Mouse (Mus musculus) hindbrain, embryonic 14.5 days (tissue): ENCODE measurements around the gene Kirrel3. TPM values are rescaled to one million over a fixed set of nuclear protein-coding genes. Genes with fewer than 3 reads are reported as not detected.

Source experiments
- ATAC-seq: fragments of 200-750 bp; cut with Nextera tagmentation; 2 replicates; pipeline ENCODE4 v1.8.0; 2017; ENCODE audit warnings: moderate number of reproducible peaks, mild to moderate bottlenecking, moderate TSS enrichment, moderate library complexity; ENCODE audit not compliant: low FRiP score
- DNase-seq: peaks from one replicate; pipeline ENCODE4 v3.0.0-alpha.2; 2015; ENCODE audit warnings: low spot score
- H3K27ac ChIP-seq: fragments of 300-500 bp; sonication (generic); 2 replicates; pipeline ENCODE4 v1.5.1; 2014; ENCODE audit warnings: mild to moderate bottlenecking, moderate library complexity
- H3K27me3 ChIP-seq: fragments of 300-500 bp; sonication (generic); 2 replicates; pipeline ENCODE4 v1.6.1; 2014; ENCODE audit warnings: mild to moderate bottlenecking, low read length, mixed read lengths; ENCODE audit not compliant: control insufficient read depth, insufficient read depth
- H3K36me3 ChIP-seq: fragments of 300-500 bp; sonication (generic); replicated peaks from 2 replicates; pipeline ENCODE4 v1.6.1; 2014; ENCODE audit not compliant: control insufficient read depth, insufficient read depth
- H3K4me1 ChIP-seq: fragments of 300-500 bp; sonication (generic); replicated peaks from 2 replicates; pipeline ENCODE4 v1.6.1; 2014; ENCODE audit warnings: antibody characterized with exemption, low read length, mixed read lengths; ENCODE audit not compliant: control insufficient read depth, insufficient read depth
- H3K4me2 ChIP-seq: fragments of 300-500 bp; sonication (generic); replicated peaks from 2 replicates; pipeline ENCODE4 v1.6.1; 2014; ENCODE audit warnings: mild to moderate bottlenecking, moderate library complexity
- H3K4me3 ChIP-seq: fragments of 300-500 bp; sonication (generic); replicated peaks from 2 replicates; pipeline ENCODE4 v1.5.1; 2014; ENCODE audit warnings: mild to moderate bottlenecking, low read length
- H3K9ac ChIP-seq: fragments of 300-500 bp; sonication (generic); 2 replicates; pipeline ENCODE4 v1.6.1; 2014
- H3K9me3 ChIP-seq: fragments of 300-500 bp; sonication (generic); 2 replicates; pipeline ENCODE4 v1.6.1; 2016; ENCODE audit warnings: low read length; ENCODE audit not compliant: control insufficient read depth
- WGBS: fragments of 180-500 bp; shearing (Covaris S2); extraction: QIAGEN DNeasy Blood & Tissue Kit; methylation state at CpG from one replicate; pipeline ENCODE4 v1.1.7; 2014; 5-methylcytosine and 5-hydroxymethylcytosine counted together
- polyA plus RNA-seq: library from polyadenylated mRNA; unstranded; fragments of >200 nt; fragmentation: Nextera tagmentation; extraction: Ambion mirVana; gene quantifications from 2 replicates; pipeline ENCODE4 v1.2.1, GENCODE M21; 2014

Kirrel3 gene
- polyA plus RNA-seq, 1 experiment from 2014 or later = 38.8 TPM

- H3K4me1 ChIP-seq = peaks cover 4% of the 10 kb centered on the region; the same call in 1 of the 2 replicates
- H3K27ac ChIP-seq = no peak overlapping the region
Measured at GRCm38 (mm10) chr9:34770951-34771350, 285.3 kb downstream of the Kirrel3 start.

GRCm38 (mm10) chr9:34771401-34771800 lies 285.7 kb downstream of the Kirrel3 start:
- ATAC-seq (no peak), DNase-seq (no peak)
- H3K4me1 ChIP-seq = peaks cover 4% of the 10 kb centered on the region; the same call in 1 of the 2 replicates
- no peak overlapping the region for H3K4me3 ChIP-seq
- no peak overlapping the region for H3K27ac ChIP-seq
- no peak overlapping the region for H3K4me2 ChIP-seq
- H3K36me3 ChIP-seq = no peaks in the 10 kb centered on the region
- H3K9ac ChIP-seq = no peak overlapping the region
- H3K27me3 ChIP-seq = no peaks in the 10 kb centered on the region
- H3K9me3 ChIP-seq = peaks cover 11% of the 10 kb centered on the region; the same call in 1 of the 2 replicates

More at GRCm38 (mm10) chr9:34770951-34771350, 285.3 kb downstream of the Kirrel3 start:
- H3K27me3 ChIP-seq = no peaks in the 10 kb centered on the region
- WGBS = 79% methylated on average over 4 of the region's 4 CpGs
- H3K36me3 ChIP-seq = no peaks in the 10 kb centered on the region
- ATAC-seq = no peak
- no peak for DNase-seq
- peaks cover 11% of the 10 kb centered on the region; the same call in 1 of the 2 replicates for H3K9me3 ChIP-seq
- H3K4me3 ChIP-seq = no peak overlapping the region
- H3K4me2 ChIP-seq = no peak overlapping the region
- no peak overlapping the region for H3K9ac ChIP-seq

- Histone ChIP-seq H3K4me1 (no peaks in the 10 kb centered on the region; the same call in 1 of the 2 replicates), H3K4me3 (no peak overlapping the region), H3K27ac (no peak overlapping the region), H3K9ac (no peak overlapping the region), H3K36me3 (no peaks in the 10 kb centered on the region), H3K27me3 (no peaks in the 10 kb centered on the region), H3K4me2 (no peak overlapping the region), H3K9me3 (peaks cover 11% of the 10 kb centered on the region; the same call in 1 of the 2 replicates)
- 80% methylated on average over 9 of the region's 9 CpGs for WGBS
- DNase-seq (no peak), ATAC-seq (no peak)
Measured at GRCm38 (mm10) chr9:34772022-34772437, 286.3 kb downstream of the Kirrel3 start.

GRCm38 (mm10) chr9:34781356-34781755 lies 295.7 kb downstream of the Kirrel3 start:
- H3K9ac ChIP-seq = no peak overlapping the region
- ATAC-seq = no peak
- 0 out of 2 replicates have a peak, but pooled peaks cover 3% of the 10 kb centered on the region for H3K4me1 ChIP-seq
- no peak overlapping the region for H3K4me3 ChIP-seq
- no peaks in the 10 kb centered on the region for H3K36me3 ChIP-seq
- H3K27me3 ChIP-seq = no peaks in the 10 kb centered on the region
- no peaks in the 10 kb centered on the region for H3K9me3 ChIP-seq
- 90% methylated on average over 3 of the region's 3 CpGs for WGBS
- no peak for DNase-seq
- H3K4me2 ChIP-seq = no peak overlapping the region
- H3K27ac ChIP-seq = no peak overlapping the region

- Histone ChIP-seq H3K4me2 (no peak overlapping the region), H3K9ac (no peak overlapping the region), H3K36me3 (no peaks in the 10 kb centered on the region), H3K4me3 (no peak overlapping the region), H3K9me3 (no peaks in the 10 kb centered on the region), H3K4me1 (peaks cover 9% of the 10 kb centered on the region; the same call in 1 of the 2 replicates), H3K27ac (no peak overlapping the region), H3K27me3 (no peaks in the 10 kb centered on the region)
- no peak for DNase-seq
- WGBS = 84% methylated on average over 3 of the region's 3 CpGs
- no peak for ATAC-seq
Measured at GRCm38 (mm10) chr9:34787915-34788314, 302.2 kb downstream of the Kirrel3 start.

- Histone ChIP-seq H3K9ac (no peak overlapping the region), H3K4me1 (peaks cover 9% of the 10 kb centered on the region; the same call in 1 of the 2 replicates), H3K4me2 (no peak overlapping the region), H3K36me3 (no peaks in the 10 kb centered on the region), H3K4me3 (no peak overlapping the region), H3K9me3 (no peaks in the 10 kb centered on the region), H3K27me3 (no peaks in the 10 kb centered on the region), H3K27ac (no peak overlapping the region)
- DNase-seq = no peak
- no peak for ATAC-seq
- WGBS = 34% methylated on average over 4 of the region's 4 CpGs
Measured at GRCm38 (mm10) chr9:34795226-34795625, 309.5 kb downstream of the Kirrel3 start.

- DNase-seq = no peak
- Histone ChIP-seq H3K27ac (no peak overlapping the region), H3K4me3 (no peak overlapping the region), H3K4me1 (no peaks in the 10 kb centered on the region; the same call in 1 of the 2 replicates), H3K36me3 (no peaks in the 10 kb centered on the region), H3K9me3 (no peaks in the 10 kb centered on the region), H3K27me3 (no peaks in the 10 kb centered on the region), H3K9ac (no peak overlapping the region), H3K4me2 (no peak overlapping the region)
- no peak for ATAC-seq
- 70% methylated on average over 6 of the region's 6 CpGs for WGBS
Measured at GRCm38 (mm10) chr9:34797688-34798339, 312.1 kb downstream of the Kirrel3 start.

- H3K27ac ChIP-seq = no peak overlapping the region
- no peak for DNase-seq
- 55% methylated on average over 6 of the region's 6 CpGs for WGBS
Measured at GRCm38 (mm10) chr9:34801662-34802061, 316.0 kb downstream of the Kirrel3 start.

GRCm38 (mm10) chr9:34806854-34807253 lies 321.2 kb downstream of the Kirrel3 start:
- Histone ChIP-seq H3K36me3 (no peaks in the 10 kb centered on the region), H3K4me1 (0 out of 2 replicates have a peak, but pooled peaks cover 7% of the 10 kb centered on the region), H3K9me3 (no peaks in the 10 kb centered on the region), H3K4me2 (no peak overlapping the region), H3K9ac (no peak overlapping the region), H3K27ac (no peak overlapping the region), H3K4me3 (no peak overlapping the region), H3K27me3 (no peaks in the 10 kb centered on the region)
- 80% methylated on average over 3 of the region's 3 CpGs for WGBS
- DNase-seq = no peak
- no peak for ATAC-seq

More at GRCm38 (mm10) chr9:34801662-34802061, 316.0 kb downstream of the Kirrel3 start:
- H3K9ac ChIP-seq = no peak overlapping the region
- no peaks in the 10 kb centered on the region for H3K36me3 ChIP-seq
- no peaks in the 10 kb centered on the region for H3K27me3 ChIP-seq
- ATAC-seq = no peak
- no peaks in the 10 kb centered on the region for H3K9me3 ChIP-seq
- H3K4me2 ChIP-seq = no peak overlapping the region
- H3K4me1 ChIP-seq = no peaks in the 10 kb centered on the region
- no peak overlapping the region for H3K4me3 ChIP-seq
